Mouse (Mus musculus): ENCODE data around the gene Gsdma. TPM values are rescaled to one million over a fixed set of nuclear protein-coding genes. Genes with fewer than 3 reads are reported as not detected.

Gsdma gene
- polyA plus RNA-seq, 1 experiment = 2.2 TPM

GRCm38 (mm10) chr11:98720756-98721155, 56.6 kb downstream of the Gsdma start:
- peaks cover 35% of the 10 kb centered on the region for H3K4me1 ChIP-seq
- no peaks in the 10 kb centered on the region for H3K9me3 ChIP-seq
- peaks cover 97% of the 10 kb centered on the region for H3K36me3 ChIP-seq (replicated peaks; ENCODE audit: low read length)
- no peak for TF ChIP-seq GATA1 (IDR thresholded peaks at IDR 0.05; ENCODE audit: borderline replicate concordance, low read length)
- TF ChIP-seq FLI1 (IDR thresholded peaks at IDR 0.05; ENCODE audit: low read length) = no peak
- no peaks in the 10 kb centered on the region for H3K27me3 ChIP-seq (replicated peaks)
- no peak overlapping the region for H3K4me3 ChIP-seq (replicated peaks)

GRCm38 (mm10) chr11:98721458-98722226, 57.5 kb downstream of the Gsdma start:
- Histone ChIP-seq H3K9me3 (no peaks in the 10 kb centered on the region), H3K4me3 (replicated peaks) (no peak overlapping the region), H3K27me3 (replicated peaks) (no peaks in the 10 kb centered on the region), H3K36me3 (replicated peaks; ENCODE audit: low read length) (peaks cover 97% of the 10 kb centered on the region), H3K4me1 (peaks cover 35% of the 10 kb centered on the region)
- no peak for TF ChIP-seq GATA1 (IDR thresholded peaks at IDR 0.05; ENCODE audit: borderline replicate concordance, low read length)
- TF ChIP-seq FLI1 (IDR thresholded peaks at IDR 0.05; ENCODE audit: low read length) = no peak

- TF ChIP-seq GATA1 (IDR thresholded peaks at IDR 0.05; ENCODE audit: borderline replicate concordance, low read length) (no peak), FLI1 (IDR thresholded peaks at IDR 0.05; ENCODE audit: low read length) (no peak)
- Histone ChIP-seq H3K27me3 (replicated peaks) (no peaks in the 10 kb centered on the region), H3K9me3 (no peaks in the 10 kb centered on the region), H3K36me3 (replicated peaks; ENCODE audit: low read length) (peaks cover 96% of the 10 kb centered on the region), H3K4me1 (peaks cover 36% of the 10 kb centered on the region), H3K4me3 (replicated peaks) (no peak overlapping the region)
These were observed 58.9 kb downstream of the Gsdma start for GRCm38 (mm10) chr11:98723098-98723497.

- Histone ChIP-seq H3K4me3 (replicated peaks) (no peak overlapping the region), H3K27me3 (replicated peaks) (no peaks in the 10 kb centered on the region), H3K4me1 (peaks cover 35% of the 10 kb centered on the region), H3K36me3 (replicated peaks; ENCODE audit: low read length) (peaks cover 70% of the 10 kb centered on the region), H3K9me3 (no peaks in the 10 kb centered on the region)
- TF ChIP-seq FLI1 (IDR thresholded peaks at IDR 0.05; ENCODE audit: low read length) (no peak), GATA1 (IDR thresholded peaks at IDR 0.05; ENCODE audit: borderline replicate concordance, low read length) (no peak)
These were observed 61.9 kb downstream of the Gsdma start for GRCm38 (mm10) chr11:98725926-98726506.

Other genes starting within 250 kb of the Gsdma start
- gene Mien1, start 225.4 kb upstream of the Gsdma start, polyA plus RNA-seq (2012; ENCODE audit: insufficient read depth, low replicate concordance) = 9.6 and 89.1 TPM in 2 replicates
- not detected in 2 replicates for gene Grb7, start 218.0 kb upstream of the Gsdma start, polyA plus RNA-seq (2012; ENCODE audit: insufficient read depth, low replicate concordance)
- gene Ikzf3, start 118.3 kb upstream of the Gsdma start, polyA plus RNA-seq (2012; ENCODE audit: insufficient read depth, low replicate concordance) = 0.47 TPM in 1 of 2 replicates, not detected in the other
- gene Zpbp2, start 113.3 kb upstream of the Gsdma start, polyA plus RNA-seq (2012; ENCODE audit: insufficient read depth, low replicate concordance) = 0.08 TPM in 1 of 2 replicates, not detected in the other
- 106 and 188 TPM in 2 replicates for gene Ormdl3, start 77.0 kb upstream of the Gsdma start, polyA plus RNA-seq (2012; ENCODE audit: insufficient read depth, low replicate concordance)
- gene Lrrc3c, start 66.1 kb upstream of the Gsdma start, polyA plus RNA-seq (2012; ENCODE audit: insufficient read depth, low replicate concordance) = not detected in 2 replicates
- not detected in 2 replicates for gene Gm12355, start 38.7 kb upstream of the Gsdma start, polyA plus RNA-seq (2012; ENCODE audit: insufficient read depth, low replicate concordance)
- not detected in 2 replicates for gene Gsdma3, start 38.0 kb upstream of the Gsdma start, polyA plus RNA-seq (2012; ENCODE audit: insufficient read depth, low replicate concordance)
- gene Gsdma2, start 17.6 kb upstream of the Gsdma start, polyA plus RNA-seq (2012; ENCODE audit: insufficient read depth, low replicate concordance) = not detected in 2 replicates
- 128 and 167 TPM in 2 replicates for gene Psmd3, start 18.2 kb downstream of the Gsdma start, polyA plus RNA-seq (2012; ENCODE audit: insufficient read depth, low replicate concordance)
- gene Csf3, start 36.9 kb downstream of the Gsdma start, polyA plus RNA-seq (2012; ENCODE audit: insufficient read depth, low replicate concordance) = not detected in 2 replicates
- 40.2 and 55.7 TPM in 2 replicates for gene Med24, start 65.1 kb downstream of the Gsdma start, polyA plus RNA-seq (2012; ENCODE audit: insufficient read depth, low replicate concordance)
- gene Thra, start 76.3 kb downstream of the Gsdma start, polyA plus RNA-seq (2012; ENCODE audit: insufficient read depth, low replicate concordance) = 37.6 and 38.9 TPM in 2 replicates
- 5.6 and 22.1 TPM in 2 replicates for gene Nr1d1, start 111.0 kb downstream of the Gsdma start, polyA plus RNA-seq (2012; ENCODE audit: insufficient read depth, low replicate concordance)
- 30.0 and 46.8 TPM in 2 replicates for gene Msl1, start 131.2 kb downstream of the Gsdma start, polyA plus RNA-seq (2012; ENCODE audit: insufficient read depth, low replicate concordance)
- gene Casc3, start 140.6 kb downstream of the Gsdma start, polyA plus RNA-seq (2012; ENCODE audit: insufficient read depth, low replicate concordance) = 10.6 and 13.2 TPM in 2 replicates
- gene Rapgefl1, start 172.4 kb downstream of the Gsdma start, polyA plus RNA-seq (2012; ENCODE audit: insufficient read depth, low replicate concordance) = 0.29 TPM in 1 of 2 replicates, not detected in the other
- gene Wipf2, start 199.3 kb downstream of the Gsdma start, polyA plus RNA-seq (2012; ENCODE audit: insufficient read depth, low replicate concordance) = 7.3 and 10.6 TPM in 2 replicates
- gene Cdc6, start 243.4 kb downstream of the Gsdma start, polyA plus RNA-seq (2012; ENCODE audit: insufficient read depth, low replicate concordance) = 0.44 TPM in 1 of 2 replicates, not detected in the other

All from megakaryocyte, embryonic 14.5 days (primary cell).